Mouse (Mus musculus): Measurements from ENCODE around the gene Sema5b.
"Not testable (repeated sequence)": the region's sequence is repeated elsewhere in the genome, so short reads cannot be mapped to it uniquely, and the experiment has no call there.

The Sema5b gene

DNA sequence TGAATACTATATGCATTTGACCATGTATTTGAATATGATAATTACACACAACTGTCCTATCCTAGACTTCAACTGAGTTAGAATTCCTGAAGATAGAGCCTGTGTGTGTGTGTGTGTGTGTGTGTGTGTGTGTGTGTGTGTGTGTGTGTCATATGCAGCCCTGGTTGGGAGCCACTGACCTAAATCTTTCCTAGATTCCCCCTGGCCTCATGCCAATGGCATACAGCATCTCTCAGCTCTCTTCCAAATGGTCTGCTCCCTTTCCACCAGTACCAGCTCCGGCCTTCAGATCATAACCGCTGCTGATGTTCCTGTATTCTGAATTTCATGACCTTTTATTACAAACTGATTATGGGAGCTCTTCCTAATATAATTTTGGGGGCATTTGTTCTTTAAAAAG, 8.4 kb downstream of the Sema5b start:
- DNase-seq (ENCODE audit: low spot score) = no peak

DNA sequence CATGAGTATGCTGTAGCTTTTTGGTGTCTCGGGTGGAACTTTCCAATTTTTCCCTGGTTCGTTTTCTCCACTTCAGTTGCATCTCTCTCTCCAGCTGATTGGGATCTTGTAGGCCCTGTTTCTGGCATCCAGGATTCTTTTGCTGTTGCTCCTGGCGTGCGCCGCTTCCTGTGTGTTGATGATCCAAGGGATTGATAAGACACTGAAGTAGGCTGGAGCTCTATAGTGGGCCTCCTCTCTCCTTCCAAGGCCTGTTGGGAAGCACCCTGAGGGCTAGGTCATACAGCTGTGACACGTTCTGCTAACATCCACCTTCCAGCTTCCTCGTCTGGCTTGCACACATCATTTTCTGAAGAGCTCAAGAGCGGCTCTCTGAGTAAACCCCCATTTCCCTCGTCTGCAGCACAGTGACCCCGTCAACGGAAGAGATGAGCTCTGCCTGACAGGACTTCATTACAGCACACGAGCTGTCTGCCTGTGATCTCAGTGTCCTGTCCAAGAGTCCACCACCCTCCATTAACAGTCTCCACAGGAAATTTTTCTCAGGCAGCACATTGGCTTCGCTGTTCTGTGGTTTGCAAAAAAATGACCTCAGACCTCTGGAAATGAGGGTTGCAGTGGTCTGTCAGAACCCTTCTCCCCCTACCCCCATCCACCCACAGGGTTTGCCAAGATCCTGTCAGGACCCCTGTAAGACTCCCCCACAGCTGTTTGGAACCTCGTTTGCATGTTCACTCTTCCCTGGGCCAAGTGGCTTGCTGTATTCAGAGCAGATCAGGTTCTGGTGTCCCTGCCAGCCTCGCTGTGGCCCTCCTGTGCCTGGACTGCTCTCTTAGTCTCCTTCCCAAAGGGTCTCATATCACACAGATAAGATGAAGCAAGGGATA, 14.9 kb downstream of the Sema5b start:
- DNase-seq (ENCODE audit: low spot score) = no peak

DNA sequence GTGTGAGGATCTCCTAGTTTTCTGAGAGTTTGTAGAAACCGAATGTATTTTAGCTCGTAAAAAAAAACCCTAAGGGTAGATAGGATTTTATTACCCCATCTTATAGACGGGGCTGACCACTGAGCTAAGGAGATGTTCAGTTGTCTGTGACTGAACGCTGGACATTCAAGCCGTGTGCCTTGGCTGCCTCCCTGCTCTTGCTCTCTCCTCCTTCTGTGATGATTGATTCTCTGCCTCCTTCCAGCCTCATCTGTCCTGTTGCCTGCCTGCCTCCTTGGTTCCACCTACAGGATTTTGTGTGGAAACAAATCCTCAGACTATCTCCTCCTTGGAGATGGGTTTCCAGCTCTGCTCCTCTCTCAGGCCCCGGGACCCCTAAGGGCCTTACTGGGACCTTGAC, 16.1 kb downstream of the Sema5b start:
- no peak for DNase-seq (ENCODE audit: low spot score)

DNA sequence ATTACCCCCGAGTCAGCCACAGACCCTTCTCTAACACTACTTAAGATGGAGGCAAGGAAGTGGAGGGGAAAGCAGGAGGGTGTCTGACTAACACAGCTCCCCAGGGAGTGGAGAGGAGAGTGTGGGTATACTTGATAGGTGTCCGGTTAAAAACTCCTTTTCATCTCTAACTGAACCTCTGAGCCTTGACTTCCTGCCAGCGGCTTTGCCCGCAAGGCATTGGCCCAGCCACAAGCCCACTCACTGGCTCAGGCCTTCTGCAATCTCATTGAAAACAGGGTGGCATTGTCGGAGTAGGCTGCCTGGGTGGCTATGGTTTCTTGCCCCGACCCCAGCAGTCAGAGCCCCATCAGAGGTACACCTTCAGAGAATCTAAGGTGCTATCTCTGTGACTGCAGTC, 20.6 kb downstream of the Sema5b start:
- no peak for DNase-seq (ENCODE audit: low spot score)

DNA sequence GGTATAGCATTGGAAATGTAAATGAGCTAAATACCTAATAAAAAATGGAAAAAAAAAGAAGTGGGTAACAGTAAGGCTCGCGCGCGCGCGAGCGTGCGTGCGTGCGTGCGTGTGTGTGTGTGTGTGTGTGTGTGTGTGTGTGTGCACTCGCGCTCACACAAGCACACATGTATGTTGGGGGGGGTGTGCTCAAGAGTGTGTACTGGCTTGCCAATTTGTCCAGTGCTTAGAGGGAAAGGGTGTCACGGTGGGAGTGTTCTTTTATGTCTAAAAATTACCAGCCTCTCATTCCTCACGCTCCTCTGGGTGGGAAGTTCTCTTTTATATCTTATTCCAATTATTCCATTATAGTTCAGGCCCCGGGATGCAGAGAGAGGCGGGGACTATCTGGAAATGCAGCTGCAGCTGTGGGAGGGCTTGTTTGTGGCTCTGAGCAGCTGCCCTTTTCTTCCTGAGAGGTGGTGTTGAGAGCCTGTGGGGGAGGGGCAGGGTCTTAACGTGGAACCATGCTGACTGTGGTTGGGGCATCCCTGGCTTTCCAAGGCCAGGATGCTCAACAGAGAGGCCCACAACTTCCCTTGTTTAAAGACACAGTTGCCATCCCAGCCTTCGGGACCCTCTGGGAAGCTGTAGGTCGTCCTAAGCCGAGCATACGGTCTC, 23.4 kb downstream of the Sema5b start:
- DNase-seq (ENCODE audit: low spot score) = no peak

DNA sequence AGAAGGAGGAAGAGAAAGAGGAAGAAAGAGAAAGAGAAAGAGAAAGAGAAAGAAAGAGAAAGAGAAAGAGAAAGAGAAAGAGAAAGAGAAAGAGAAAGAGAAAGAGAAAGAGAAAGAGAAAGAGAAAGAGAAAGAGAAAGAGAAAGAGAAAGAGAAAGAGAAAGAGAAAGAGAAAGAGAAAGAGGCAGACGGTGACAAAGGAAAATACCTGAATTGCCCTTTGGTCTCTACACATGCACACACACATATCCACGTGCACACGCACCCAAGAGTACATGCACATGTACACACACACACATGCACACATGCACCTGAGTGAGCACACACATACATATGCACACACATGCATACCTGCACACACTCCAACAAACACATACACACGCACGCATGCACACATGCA, 24.7 kb downstream of the Sema5b start:
- not testable (repeated sequence) for DNase-seq (ENCODE audit: low spot score)

DNA sequence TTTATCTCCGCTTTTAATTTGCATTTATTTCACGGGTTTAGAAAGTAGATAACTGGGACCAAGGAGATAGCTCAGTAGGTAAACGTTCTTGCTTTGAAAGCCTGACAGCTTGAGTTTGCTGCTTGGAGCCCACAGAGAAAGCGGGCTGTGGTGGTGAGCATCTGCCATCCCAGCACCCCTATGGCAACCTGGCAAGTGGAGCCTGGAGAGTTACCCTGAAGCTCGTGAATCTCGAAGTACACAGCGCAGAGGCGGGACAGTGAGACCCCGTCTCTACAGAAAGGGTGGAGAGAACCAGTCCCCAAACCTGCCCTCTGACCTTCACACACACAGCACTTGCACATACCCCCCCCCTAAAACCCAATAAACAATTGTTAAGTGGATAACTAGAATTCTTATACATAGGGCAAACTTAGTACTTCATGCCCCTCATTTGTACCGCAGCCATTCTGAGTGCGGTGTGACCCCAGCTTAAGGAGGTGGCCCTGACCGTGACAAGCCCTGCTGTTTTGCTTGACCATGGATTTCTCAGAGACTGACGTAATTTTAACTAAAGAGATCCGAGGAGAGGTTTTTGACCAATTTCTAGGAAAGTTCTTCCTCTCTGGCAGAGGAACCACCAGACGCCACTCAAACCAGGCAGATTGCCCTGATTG, 27.4 kb downstream of the Sema5b start:
- DNase-seq (ENCODE audit: low spot score) = no peak

DNA sequence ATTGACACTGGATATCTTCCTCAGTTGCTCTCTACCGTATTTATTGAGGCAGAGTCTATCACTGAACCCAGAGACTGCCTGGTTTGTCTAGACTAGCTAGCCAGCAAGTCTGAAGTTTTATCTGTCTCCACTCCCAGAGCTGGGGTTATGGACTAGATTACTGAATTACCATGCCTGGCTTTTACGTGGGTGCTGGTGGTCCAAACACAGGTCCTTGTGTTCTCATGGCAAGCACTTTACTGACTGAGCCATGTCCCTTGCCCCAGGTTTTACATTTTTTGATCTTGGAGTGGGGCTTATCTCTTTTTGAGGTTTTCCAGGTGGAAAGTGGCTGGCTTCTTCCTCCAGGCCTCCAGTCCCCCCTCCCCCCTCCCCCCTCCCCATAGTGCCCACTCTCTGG, 28.4 kb downstream of the Sema5b start:
- DNase-seq (ENCODE audit: low spot score) = no peak

DNA sequence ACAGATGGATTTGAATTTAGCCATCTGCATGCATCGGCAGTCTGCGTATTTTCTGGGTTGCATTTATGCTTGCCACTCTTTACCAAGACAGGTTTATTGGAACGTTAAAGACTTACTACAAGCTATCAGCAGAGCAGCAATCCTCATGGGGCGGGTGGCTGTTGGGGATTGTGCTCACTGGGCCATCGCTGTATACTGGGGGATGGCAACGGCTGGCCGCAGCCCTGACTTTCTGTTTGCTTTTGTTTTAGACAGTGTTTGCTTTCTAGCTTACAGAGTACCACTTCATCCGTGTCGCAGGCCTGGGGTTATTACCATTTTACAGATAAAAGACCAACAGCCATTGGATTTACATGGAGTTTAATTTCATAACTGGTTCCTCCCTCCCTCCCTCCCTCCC, 28.8 kb downstream of the Sema5b start:
- DNase-seq (ENCODE audit: low spot score) = no peak

DNA sequence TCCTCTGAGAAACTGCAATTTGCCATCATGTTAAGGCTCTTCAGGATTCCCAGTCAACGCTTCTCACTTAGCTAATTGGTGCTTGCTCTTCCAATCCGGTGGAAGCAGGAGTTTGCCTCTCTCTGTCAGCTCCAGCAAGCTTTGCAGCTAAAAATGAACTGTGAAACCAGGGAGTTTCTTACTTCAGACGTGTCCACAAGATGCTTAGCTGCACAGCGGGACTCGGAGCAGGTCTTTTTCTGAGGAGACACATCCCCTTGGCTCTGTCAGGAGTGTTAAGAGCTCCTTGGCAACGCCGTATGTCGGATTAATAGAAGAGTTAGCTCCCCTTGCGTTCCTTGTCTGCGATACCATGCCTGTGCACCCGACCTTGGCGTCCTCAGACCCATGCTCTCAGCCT, 29.7 kb downstream of the Sema5b start:
- no peak for DNase-seq (ENCODE audit: low spot score)

DNA sequence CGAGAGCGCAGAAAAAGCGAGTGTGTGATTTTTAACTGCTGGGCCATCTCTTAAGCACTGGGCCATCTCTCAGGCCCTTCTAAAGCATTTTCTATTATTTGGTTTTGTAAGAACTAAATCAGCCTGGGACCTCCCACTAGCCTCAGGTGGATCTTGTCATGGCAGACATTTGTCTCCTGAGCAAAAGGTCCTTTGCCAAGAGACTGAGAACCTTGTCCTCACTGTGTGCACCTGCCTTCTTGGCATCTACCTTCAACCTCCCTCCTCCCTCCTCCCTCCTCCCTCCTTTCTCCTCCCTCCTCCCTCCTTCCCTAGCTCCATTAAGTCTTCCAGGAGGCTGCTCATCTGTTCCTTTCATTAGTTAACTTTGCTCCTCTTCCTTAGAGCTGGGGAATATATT, 32.6 kb downstream of the Sema5b start:
- DNase-seq (ENCODE audit: low spot score) = no peak

DNA sequence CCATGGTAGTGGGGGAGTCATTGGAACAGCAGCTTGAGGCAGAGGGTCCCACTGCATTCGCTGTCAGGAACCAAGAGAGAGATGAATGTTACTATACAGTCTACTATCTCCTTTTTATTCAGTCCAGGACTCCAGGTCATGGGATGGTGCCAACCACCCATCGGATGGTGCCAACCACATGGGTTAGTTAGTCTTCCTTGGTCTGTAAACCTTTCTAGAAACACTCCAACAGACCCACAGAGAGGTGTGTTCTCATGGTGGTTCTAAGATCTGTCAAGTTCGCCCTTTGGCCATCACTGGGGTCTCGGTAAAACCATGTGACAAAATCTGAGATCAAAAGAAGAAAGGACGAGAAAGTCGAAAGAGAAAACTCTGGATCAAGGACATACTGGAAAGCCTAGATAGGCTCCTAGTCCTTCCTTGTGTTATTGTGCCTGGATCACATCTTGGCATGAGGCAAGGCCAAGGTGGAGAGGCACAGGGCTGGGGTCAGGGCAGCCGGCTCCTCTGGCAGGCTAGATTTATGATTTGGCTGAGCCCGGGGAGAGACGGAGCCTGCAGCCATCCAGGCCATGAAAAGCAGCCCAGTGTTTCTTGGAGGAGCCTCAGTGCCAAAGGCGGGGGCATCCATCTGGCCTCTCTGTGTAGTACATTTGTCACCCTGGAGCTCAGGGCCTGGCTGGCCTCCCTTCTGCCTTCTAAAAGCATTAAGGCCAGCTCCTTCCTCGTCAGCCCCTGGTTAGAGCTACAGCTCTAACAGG, 36.4 kb downstream of the Sema5b start:
- DNase-seq (ENCODE audit: low spot score) = no peak

DNA sequence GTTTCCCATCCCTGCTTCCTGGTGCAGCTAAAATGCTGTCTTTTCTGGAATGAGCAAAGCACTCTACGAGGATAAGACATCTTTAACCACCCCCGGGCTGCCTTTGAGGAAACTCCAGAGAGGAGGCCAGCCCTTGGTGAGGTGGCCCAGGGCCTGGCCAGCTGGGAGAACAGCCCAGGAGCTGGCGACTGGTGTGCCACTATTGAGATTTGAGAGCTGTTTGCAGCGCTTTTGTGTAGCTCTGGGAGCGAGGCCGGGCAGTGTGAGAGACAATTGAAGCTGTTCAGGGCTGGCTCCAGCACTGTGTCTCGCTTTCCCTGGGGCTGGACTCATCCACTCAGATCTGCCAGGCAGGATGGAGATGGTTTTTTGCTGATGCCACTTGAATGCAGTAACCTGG, 40.4 kb downstream of the Sema5b start:
- DNase-seq (ENCODE audit: low spot score) = no peak

DNA sequence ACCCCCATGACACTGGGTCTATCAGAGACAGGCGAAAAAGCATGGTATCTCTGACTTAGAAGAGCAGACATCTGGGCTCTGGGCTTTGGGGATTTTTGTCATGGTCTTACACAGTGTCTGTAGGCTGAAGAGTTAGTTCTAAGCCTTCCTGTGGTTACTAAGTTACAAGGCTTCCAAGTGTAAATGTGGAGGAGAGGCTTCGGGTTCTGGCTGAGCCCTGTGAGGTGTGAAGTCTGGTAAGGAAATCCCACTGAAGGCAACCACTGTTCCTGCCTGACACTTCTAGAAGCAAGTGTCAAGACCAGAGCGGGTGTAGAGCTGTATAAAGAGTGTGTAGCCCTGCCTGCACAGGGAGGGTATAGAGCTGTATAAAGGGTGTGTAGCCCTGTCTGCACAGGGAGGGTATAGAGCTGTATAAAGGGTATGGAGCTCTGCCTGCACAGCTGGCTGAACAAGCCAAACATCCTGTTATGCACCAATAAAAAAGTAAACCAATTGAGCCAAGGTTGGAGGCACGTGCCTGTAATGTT, 42.7 kb downstream of the Sema5b start:
- DNase-seq (ENCODE audit: low spot score) = no peak

DNA sequence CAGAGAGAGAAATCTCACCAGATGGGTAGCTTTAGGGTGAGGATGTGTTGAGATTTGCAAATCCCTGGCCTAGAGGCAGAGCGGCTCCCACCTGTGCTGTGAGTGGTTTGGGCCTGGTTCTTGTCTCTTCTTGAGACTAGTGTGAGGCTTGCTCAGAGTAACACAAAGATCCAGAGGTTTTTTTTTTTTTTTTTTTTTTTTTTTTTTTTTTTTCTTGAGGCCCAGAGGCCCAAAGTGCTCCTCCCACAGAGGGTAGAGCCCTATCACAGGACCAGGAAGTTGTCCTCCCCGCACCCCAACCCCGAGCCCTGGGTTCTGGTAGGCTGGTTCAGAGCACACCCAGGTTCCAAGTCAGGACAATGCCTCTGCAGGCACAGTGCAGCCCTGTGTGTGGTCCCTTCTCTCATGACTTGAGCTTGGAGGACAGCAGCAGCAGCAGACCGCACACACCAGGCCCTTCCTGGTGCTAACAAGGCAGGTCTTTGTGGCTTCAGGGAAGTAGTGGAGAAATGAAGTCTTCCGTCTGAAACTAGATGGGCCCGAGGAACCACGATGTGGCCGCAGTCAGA, 44.3 kb downstream of the Sema5b start:
- no peak for DNase-seq (ENCODE audit: low spot score)

DNA sequence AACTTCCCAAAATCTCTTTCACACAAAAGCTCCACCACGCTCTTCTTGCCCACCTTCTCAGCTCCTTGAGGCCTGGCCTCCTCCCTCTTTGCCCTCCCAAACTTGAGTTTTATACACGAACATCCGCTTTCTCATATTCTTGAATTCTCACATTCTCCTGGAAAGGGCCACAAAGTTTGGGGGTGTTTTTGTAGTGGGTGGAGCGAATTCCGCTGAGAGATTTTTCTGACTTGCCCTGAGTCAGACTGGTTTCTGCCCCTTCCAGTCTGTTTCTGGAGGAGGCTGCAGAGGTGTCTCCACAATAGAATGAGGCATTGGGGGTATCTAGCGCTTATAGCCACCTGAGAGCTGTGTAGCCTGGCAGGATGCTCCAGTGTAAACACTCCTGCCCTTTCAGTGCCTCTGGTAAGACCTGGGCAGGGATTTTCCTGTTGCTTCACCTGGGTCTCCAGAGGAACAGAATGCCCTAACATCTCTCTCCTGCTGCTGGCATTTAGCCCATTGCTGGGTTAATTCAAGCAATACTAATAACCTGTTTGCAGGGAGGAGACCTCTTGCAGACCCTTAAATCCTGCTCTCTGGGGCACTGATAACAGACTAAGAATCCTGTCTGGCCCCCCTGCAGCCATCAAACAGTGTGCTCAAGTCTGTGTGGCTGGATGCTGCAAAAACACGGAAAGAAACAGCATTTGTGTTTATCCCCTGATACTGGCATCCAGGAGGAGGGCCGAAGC, 46.3 kb downstream of the Sema5b start:
- DNase-seq (ENCODE audit: low spot score) = no peak

DNA sequence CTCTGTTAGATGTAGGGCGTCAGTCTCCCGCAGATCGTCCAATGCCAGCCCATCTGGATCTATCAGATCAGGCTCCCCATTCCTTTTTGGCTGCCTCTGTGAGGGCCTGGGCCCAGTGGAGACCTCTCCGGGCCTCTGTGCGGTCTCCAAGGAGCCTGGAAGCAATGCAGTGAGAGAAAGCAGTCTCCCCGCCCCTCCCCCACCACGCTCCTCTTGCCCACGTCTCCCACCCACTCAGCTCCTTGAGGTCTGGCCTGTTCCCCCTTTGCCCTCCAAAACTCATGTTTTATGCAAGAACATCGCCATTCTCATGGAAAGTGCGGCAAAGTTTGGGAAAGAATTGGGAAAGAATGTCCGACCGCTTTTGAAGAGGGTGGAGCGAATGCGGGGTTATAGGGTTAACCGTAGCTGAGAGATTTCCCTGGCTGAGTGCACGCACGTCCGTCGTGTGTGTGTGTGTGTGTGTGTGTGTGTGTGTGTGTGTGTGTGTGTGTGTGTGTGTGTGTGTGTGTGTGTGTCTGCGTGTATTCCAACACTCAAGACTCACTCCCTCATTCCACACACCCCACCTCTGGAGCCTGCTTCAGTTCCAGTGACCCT, 47.0 kb downstream of the Sema5b start:
- DNase-seq (ENCODE audit: low spot score) = no peak

DNA sequence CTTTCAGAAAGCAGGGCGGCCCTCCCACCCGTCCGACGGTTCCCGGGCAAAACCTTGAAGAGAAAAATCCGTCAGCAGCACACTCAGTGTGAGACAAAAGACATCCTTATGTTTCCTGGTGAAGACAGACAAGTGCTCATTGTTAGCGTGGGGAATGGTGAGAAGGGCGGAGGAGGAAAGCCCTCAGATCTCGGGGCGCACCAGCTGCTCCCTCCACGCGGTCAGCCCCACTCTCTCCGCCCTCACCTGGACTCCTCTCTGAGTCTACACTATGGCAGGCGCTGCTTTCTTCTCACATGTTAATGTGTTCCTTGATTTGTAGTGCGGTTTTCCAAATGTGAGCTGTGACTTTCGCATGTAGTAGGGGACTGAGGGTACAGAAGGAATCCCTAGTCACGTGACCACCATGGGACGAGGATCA, 47.8 kb downstream of the Sema5b start:
- no peak for DNase-seq (ENCODE audit: low spot score)

DNA sequence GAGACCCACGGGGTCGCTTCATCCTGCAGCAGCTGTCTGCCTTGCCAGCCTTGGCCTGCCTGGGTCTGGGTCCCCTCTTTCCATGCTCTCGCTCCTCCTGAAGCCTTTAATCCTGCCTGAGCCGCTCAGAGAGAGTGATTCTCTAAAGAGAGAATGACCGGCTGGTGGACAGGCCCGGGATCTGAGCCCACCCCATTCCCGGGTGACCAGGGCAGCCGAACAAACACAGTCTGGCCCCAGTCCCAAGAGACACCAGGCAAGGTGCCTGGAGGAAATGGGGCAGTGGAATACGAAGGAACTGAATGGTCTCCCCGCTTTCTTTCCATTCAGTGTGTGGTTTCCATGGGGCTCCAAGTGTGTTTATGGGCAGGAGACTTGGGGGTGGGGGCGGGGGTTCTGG, 50.8 kb downstream of the Sema5b start:
- no peak for DNase-seq (ENCODE audit: low spot score)

DNA sequence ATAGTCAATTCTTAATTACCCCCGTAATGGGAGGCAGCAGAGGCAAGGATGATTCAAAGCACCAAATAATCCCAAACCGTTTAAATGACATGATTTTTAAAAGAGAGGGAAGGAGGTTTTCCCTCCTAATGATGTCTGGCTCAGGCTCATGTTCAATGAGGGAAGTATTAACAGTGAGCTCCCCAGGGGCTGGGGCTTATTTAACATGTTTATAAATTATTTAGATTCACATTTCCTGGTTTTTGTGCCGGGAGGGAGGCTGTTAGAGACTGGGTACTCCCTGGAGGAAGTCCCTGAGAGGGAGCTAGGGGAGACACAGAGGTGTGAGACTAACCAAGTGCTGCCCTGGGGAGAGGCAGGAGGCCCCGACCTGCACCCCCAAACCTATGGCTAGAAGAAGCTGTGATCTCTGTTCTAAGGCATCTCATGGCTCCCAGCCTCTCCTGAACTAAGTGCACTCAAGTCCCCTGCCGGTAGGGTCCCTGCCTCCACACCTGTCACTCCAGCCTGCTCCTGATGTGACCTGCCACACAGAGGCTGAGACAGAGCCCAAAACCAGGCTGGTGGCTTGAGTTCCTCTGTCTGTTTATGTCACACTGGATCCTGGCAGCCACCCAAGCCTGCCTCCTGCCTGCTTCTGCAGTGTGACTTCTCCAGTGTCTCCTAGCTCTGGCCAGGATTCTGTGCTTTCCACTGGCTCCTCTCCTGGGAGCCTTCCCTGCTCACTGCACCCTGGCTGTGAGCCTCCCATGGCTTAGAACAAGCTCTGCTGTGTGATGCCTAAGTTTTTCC, 51.5 kb downstream of the Sema5b start:
- no peak for DNase-seq (ENCODE audit: low spot score)
